8 mouse cellular contexts compared by ENCODE assay signal in the genomic region with DNA sequence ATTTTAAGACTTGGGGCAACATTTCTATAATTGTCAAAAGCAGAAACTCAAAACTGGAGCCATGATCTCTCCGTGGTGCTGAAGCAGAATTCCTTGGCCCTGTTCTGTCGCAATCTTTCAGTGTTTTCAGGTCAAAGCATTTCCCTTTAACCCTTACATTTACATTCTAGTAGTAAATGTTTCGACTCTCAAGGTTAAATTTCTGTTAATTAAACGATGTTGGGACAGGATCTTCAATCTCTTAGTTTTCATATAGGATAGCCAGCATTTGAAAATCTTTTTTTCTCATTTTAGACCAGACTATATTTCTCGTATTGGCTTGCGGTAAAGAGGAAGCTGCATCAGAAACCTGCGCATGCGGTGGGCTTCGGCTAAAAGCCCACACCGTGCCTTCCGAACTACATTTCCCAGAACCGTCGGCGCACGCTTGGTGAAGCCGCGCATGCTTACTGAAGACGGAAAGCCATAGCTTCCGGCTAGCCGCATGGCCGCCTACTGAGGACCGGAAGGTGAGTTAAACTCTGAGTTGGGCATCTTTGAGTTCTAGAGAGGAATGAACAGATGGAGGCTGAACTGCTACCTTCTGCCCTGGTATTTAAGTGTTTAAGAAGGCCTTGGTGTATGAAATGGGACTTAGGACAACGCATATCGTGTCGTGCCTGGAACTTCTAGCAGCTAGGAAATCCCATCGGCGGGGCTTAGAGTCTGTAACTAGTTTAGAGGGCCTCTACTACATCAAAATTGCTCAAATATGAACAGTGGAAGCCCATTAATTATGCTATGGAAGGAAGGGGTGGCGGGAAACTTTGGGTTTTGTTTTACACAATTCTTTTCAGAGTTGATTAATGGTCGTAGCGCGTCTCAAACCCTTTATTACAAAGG. TPM values are rescaled to one million over a fixed set of nuclear protein-coding genes. Genes with fewer than 3 reads are reported as not detected.
DNase-seq lines count a peak whose midpoint lies in the region; ATAC-seq and TF ChIP-seq lines count a peak whose summit lies in the region.

No protein-coding gene starts in this region.

- H3K4me3 ChIP-seq in cortical plate, adult 2 months (ENCODE audit: insufficient read depth, low read length), result peak overlapping the region; percentile 70

- ATAC-seq in megakaryocyte, adult 5-6 weeks (ENCODE audit: poor library complexity, severe bottlenecking), result peak; percentile 99

- peaks cover 2% of the 10 kb centered on the region; the same call in 1 of the 2 replicates for H3K4me1 ChIP-seq in cortical plate, adult 2 months (ENCODE audit: control insufficient read depth, insufficient read depth, low read length)

- H3K27ac ChIP-seq in cortical plate, adult 2 months (ENCODE audit: insufficient read depth, low read length), result no peak overlapping the region

- no peak for TF ChIP-seq CTCF in cortical plate, adult 2 months (IDR thresholded peaks at IDR 0.05; ENCODE audit: extremely low read depth, insufficient read depth, low read length)

- DNase-seq in adrenal gland, adult (ENCODE audit: inconsistent age in 2 of 2, low spot score in 1 of 2), result peak; percentile 80 to 93
- DNase-seq in gastrocnemius, adult 8-10 months (ENCODE audit: low spot score in 2 of 2), result peak; percentile 40 to 51
- peak; percentile 90 for DNase-seq in induced T-regulatory cell, adult 2 months (ENCODE audit: low read depth)
- DNase-seq in left cerebral cortex, adult 8-10 months (ENCODE audit: low spot score in 2 of 2), result peak; percentile 59 to 84
- DNase-seq in right cerebral cortex, adult 18-20 months, result peak; percentile 90
- DNase-seq in urinary bladder, postnatal 14 days (ENCODE audit: low spot score), result peak; percentile 73

- peak; percentile 83 for TF ChIP-seq POLR2A in cortical plate, adult 2 months (IDR thresholded peaks at IDR 0.05; ENCODE audit: extremely low read depth, insufficient read depth, low read length)

RNA-seq across cellular contexts. Expression of a gene that starts 0.9 kb away (rescaled TPM):
- 11.4 and 12.0 TPM in 2 replicates for polyA plus RNA-seq in cortical plate, adult 2 months (2012; rRNA removed)
- 10 to 100 TPM in 1 of 4 experiments, 1 to 10 TPM in 3; 7.8 to 11.1 (median 9.2) TPM for total RNA-seq in gastrocnemius, adult 8-10 months (2022)
- total RNA-seq in left cerebral cortex, adult 8-10 months (2022), result 10 to 100 TPM; 11.9 to 13.9 (median 12.5) TPM
- total RNA-seq in megakaryocyte, adult 5-6 weeks (2015), result 9.8 and 12.2 TPM in 2 replicates
- 14.0 and 14.6 TPM in 2 replicates for total RNA-seq in megakaryocyte, adult 5-6 weeks (2017)

RNA-seq across cellular contexts. Expression of a gene that starts 0.9 kb away (rescaled TPM):
- polyA plus RNA-seq in cortical plate, adult 2 months (2012; rRNA removed), result 13.9 and 14.8 TPM in 2 replicates
- total RNA-seq in gastrocnemius, adult 8-10 months (2022), result not detected
- total RNA-seq in left cerebral cortex, adult 8-10 months (2022), result 10 to 100 TPM; 17.6 to 19.4 (median 18.3) TPM
- total RNA-seq in megakaryocyte, adult 5-6 weeks (2015), result 0.09 and 0.11 TPM in 2 replicates
- total RNA-seq in megakaryocyte, adult 5-6 weeks (2017), result 0.04 TPM in 1 of 2 replicates, not detected in the other

RNA-seq across cellular contexts. Expression of a gene that starts 10.8 kb away (rescaled TPM):
- polyA plus RNA-seq in cortical plate, adult 2 months (2012; rRNA removed), result 0.44 and 0.49 TPM in 2 replicates
- not detected for total RNA-seq in gastrocnemius, adult 8-10 months (2022)
- total RNA-seq in left cerebral cortex, adult 8-10 months (2022), result 1 to 10 TPM in 1 of 4 experiments, under 1 TPM in 3; 0.77 to 1.9 (median 0.79) TPM
- 0.51 and 0.75 TPM in 2 replicates for total RNA-seq in megakaryocyte, adult 5-6 weeks (2015)
- total RNA-seq in megakaryocyte, adult 5-6 weeks (2017), result not detected in 2 replicates

RNA-seq across cellular contexts. Expression of a gene that starts 10.9 kb away (rescaled TPM):
- 5.4 and 7.3 TPM in 2 replicates for polyA plus RNA-seq in cortical plate, adult 2 months (2012; rRNA removed)
- total RNA-seq in gastrocnemius, adult 8-10 months (2022), result 1 to 10 TPM in 1 of 4 experiments, under 1 TPM in 3; 0.48 to 1.0 (median 0.93) TPM
- total RNA-seq in left cerebral cortex, adult 8-10 months (2022), result 10 to 100 TPM in 1 of 4 experiments, 1 to 10 TPM in 3; 8.7 to 11.8 (median 9.6) TPM
- total RNA-seq in megakaryocyte, adult 5-6 weeks (2015), result 15.7 and 20.1 TPM in 2 replicates
- total RNA-seq in megakaryocyte, adult 5-6 weeks (2017), result 17.5 and 20.6 TPM in 2 replicates

RNA-seq across cellular contexts. Expression of a gene that starts 41.2 kb away (rescaled TPM):
- not detected in 2 replicates for polyA plus RNA-seq in cortical plate, adult 2 months (2012; rRNA removed)
- not detected for total RNA-seq in gastrocnemius, adult 8-10 months (2022)
- total RNA-seq in left cerebral cortex, adult 8-10 months (2022), result not detected
- total RNA-seq in megakaryocyte, adult 5-6 weeks (2015), result not detected in 2 replicates
- not detected in 2 replicates for total RNA-seq in megakaryocyte, adult 5-6 weeks (2017)

Comparison
In these comparisons a context has a peak if more than half of its experiments do, and no peak if none do; other contexts are left out.
1. RNA of a gene that starts 0.9 kb away (total RNA-seq): 17.6 to 19.4 TPM in left cerebral cortex, adult 8-10 months; 0.04 to 0.11 TPM in megakaryocyte, adult 5-6 weeks and not detected in gastrocnemius, adult 8-10 months; every median in the first group is over 10 times any median in the second.
2. Peak in every context shown above with its lines, with median percentiles within 50 percentile points of each other: DNase-seq.